Mouse (Mus musculus): ENCODE results near the gene Depp1.

Gene Depp1

DNA sequence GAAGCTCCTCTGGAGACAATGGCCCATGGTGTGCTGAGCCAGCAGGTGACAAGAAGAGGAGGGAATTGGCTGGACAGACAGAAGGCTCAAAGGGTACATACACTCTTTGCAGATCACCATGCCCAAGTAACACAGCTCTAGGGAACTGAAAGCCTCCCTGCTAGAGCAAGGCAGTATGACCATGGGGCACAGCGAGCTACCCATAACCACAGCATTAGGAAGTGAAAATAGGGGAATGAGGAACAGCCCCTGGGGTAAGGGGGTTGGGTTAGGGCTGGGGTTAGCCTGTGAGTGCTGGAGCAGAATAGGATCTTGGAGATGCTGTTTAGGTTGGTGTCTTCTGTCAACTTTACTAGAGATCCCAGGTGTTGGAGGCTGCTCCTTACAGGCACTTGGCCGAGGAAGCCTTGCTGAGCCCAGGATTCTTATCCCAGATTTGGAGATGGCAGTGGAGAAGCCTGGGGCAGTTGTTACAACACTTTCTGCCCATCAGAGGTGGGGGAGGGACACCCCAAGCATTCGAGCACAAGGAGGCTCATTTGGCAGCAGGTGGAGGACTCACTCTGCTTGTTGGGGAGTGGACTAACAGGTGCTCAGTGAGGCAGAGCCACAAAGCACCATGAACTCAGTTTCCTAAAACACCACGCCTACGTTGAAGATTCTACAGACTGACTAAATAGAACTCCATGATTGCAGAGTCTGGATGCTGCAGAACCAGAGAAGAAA lies 29.3 kb downstream of the Depp1 start:
- DNase-seq (ENCODE audit: low spot score in 2 of 2) = peak in 1 of 2 experiments; percentile 53

DNA sequence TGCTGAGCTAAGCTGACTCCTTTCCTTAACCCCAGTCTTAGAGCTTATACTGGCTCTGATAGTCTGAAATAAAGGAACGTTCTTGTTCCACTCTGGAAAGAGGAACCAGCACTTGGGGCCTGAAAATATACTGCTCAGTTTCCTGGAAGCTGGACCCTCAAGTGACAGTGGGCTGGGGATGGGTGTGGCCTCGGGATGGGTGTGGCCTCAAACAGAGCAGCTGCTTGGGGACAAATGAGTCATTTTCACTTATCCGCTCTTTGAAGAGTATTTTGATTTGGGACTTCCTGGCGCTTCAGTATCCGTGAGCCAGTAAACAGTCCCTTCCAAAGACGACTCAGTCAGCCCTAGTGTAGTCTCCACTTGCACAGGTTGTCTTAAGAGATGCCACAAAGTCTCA lies 31.9 kb downstream of the Depp1 start:
- DNase-seq (ENCODE audit: low spot score in 2 of 2) = peak in 1 of 2 experiments; percentile 61

DNA sequence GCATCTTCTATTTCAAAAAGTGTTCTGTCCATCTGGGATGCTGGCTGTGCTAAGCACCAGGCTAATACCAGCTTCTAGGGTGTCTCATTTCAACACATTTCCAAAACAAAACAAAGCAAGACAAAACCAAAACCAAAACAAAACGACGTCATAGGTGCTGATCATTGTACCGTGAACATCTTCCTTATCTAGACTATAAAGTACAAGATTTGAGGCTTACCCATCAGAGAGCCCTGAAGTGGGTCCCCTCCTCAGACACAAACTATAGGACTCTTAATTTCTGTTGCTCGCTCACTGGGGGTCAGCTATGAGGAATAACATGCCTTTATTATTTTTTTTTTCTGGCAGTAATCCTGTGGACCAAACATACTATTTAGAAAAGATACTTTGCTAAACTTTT lies 43.2 kb downstream of the Depp1 start:
- peak in 1 of 2 experiments; percentile 30 for DNase-seq (ENCODE audit: low spot score in 2 of 2)

- no peak for DNase-seq (ENCODE audit: low spot score in 2 of 2)
Observed at GRCm38 (mm10) chr6:116694346-116694745, 43.9 kb downstream of the Depp1 start.

GRCm38 (mm10) chr6:116697413-116697812 lies 47.0 kb downstream of the Depp1 start:
- DNase-seq (ENCODE audit: low spot score in 2 of 2) = no peak

GRCm38 (mm10) chr6:116697896-116698425 lies 47.6 kb downstream of the Depp1 start:
- no peak for DNase-seq (ENCODE audit: low spot score in 2 of 2)

- DNase-seq (ENCODE audit: low spot score in 2 of 2) = no peak
Observed at GRCm38 (mm10) chr6:116700821-116701220, 50.4 kb downstream of the Depp1 start.
